Mouse (Mus musculus): ENCODE measurements around the gene Rhbdf1. TPM values are rescaled to one million over a fixed set of nuclear protein-coding genes. Genes with fewer than 3 reads are reported as not detected.

Gene Rhbdf1
- polyA plus RNA-seq, 1 experiment from 2014 or later = 17.5 TPM

Other genes starting within 250 kb of the Rhbdf1 start
- gene Nsg2, start 221.8 kb downstream of the Rhbdf1 start, polyA plus RNA-seq (2014; fragmentation: Nextera tagmentation; extraction: Ambion mirVana) = 209 and 548 TPM in 2 replicates
- gene Il9r, start 22.0 kb downstream of the Rhbdf1 start, polyA plus RNA-seq (2014; fragmentation: Nextera tagmentation; extraction: Ambion mirVana) = not detected in 2 replicates
- 46.7 and 54.9 TPM in 2 replicates for gene Snrnp25, start 16.9 kb downstream of the Rhbdf1 start, polyA plus RNA-seq (2014; fragmentation: Nextera tagmentation; extraction: Ambion mirVana)
- gene Mpg, start 4.2 kb upstream of the Rhbdf1 start, polyA plus RNA-seq (2014; fragmentation: Nextera tagmentation; extraction: Ambion mirVana) = 37.4 and 37.7 TPM in 2 replicates
- 33.6 and 36.9 TPM in 2 replicates for gene Nprl3, start 45.4 kb upstream of the Rhbdf1 start, polyA plus RNA-seq (2014; fragmentation: Nextera tagmentation; extraction: Ambion mirVana)
- 29.1 and 77.0 TPM in 2 replicates for gene Hba-x, start 54.1 kb upstream of the Rhbdf1 start, polyA plus RNA-seq (2014; fragmentation: Nextera tagmentation; extraction: Ambion mirVana)
- 1,330 and 1,946 TPM in 2 replicates for gene Hba-a1, start 61.2 kb upstream of the Rhbdf1 start, polyA plus RNA-seq (2014; fragmentation: Nextera tagmentation; extraction: Ambion mirVana)
- gene Hbq1b, start 64.7 kb upstream of the Rhbdf1 start, polyA plus RNA-seq (2014; fragmentation: Nextera tagmentation; extraction: Ambion mirVana) = 0.74 TPM in 1 of 2 replicates, not detected in the other
- 3,589 and 5,155 TPM in 2 replicates for gene Hba-a2, start 74.2 kb upstream of the Rhbdf1 start, polyA plus RNA-seq (2014; fragmentation: Nextera tagmentation; extraction: Ambion mirVana)
- 0.90 and 1.4 TPM in 2 replicates for gene Hbq1a, start 77.8 kb upstream of the Rhbdf1 start, polyA plus RNA-seq (2014; fragmentation: Nextera tagmentation; extraction: Ambion mirVana)
- gene Sh3pxd2b, start 125.5 kb upstream of the Rhbdf1 start, polyA plus RNA-seq (2014; fragmentation: Nextera tagmentation; extraction: Ambion mirVana) = 22.7 and 25.4 TPM in 2 replicates
- gene Ubtd2, start 233.1 kb upstream of the Rhbdf1 start, polyA plus RNA-seq (2014; fragmentation: Nextera tagmentation; extraction: Ambion mirVana) = 57.0 and 63.8 TPM in 2 replicates

Measured in midbrain, embryonic 14.5 days (tissue).